Mouse (Mus musculus): ENCODE measurements around the gene Gm20388. TPM values are rescaled to one million over a fixed set of nuclear protein-coding genes. Genes with fewer than 3 reads are reported as not detected.
A peak's percentile ranks its signal among the peaks of the same experiment; 100 is the strongest.

Gm20388 gene
- total RNA-seq, 1 experiment, result 27.0 TPM

GRCm38 (mm10) chr8:122475580-122476320 is 2565.1 kb downstream of the Gm20388 start, which contains the start of the genes Rnf166 and Ctu2:
Gene Rnf166, minus strand, starts transcription at chr8:122476064.
Gene Ctu2, plus strand, starts transcription at chr8:122476143.
- H3K4me1 ChIP-seq (ENCODE audit: control insufficient read depth in 2 of 2, insufficient read depth in 2 of 2, low read length in 2 of 2, poor library complexity in 1 of 2), result peaks cover 0 to 9% of the 10 kb centered on the region in 2 experiments; a peak in 1 of 4 replicates
- peak within 1 kb of the TSS; percentile 85 for H3K9ac ChIP-seq (ENCODE audit: insufficient read depth, low read depth, low read length, poor library complexity, severe bottlenecking)
- peak within 1 kb of the TSS; percentile 85 to 92 for H3K4me3 ChIP-seq (ENCODE audit: insufficient read depth in 1 of 2, low read depth in 1 of 2, low read length in 2 of 2, poor library complexity in 1 of 2, severe bottlenecking in 1 of 2)
- H3K27ac ChIP-seq (ENCODE audit: insufficient read depth, low read depth, low read length, poor library complexity, severe bottlenecking), result no peak within 1 kb of the TSS
- no peaks in the 10 kb centered on the region for H3K9me3 ChIP-seq (ENCODE audit: control insufficient read depth, insufficient read depth, low read depth, low read length)
- no peak for TF ChIP-seq MAFK (IDR thresholded peaks at IDR 0.05; ENCODE audit: insufficient read depth, low read depth, low read length)
- peak; percentile 86 for TF ChIP-seq HCFC1 (IDR thresholded peaks at IDR 0.05; ENCODE audit: borderline replicate concordance, insufficient read depth, low read length)
- no peak for TF ChIP-seq ZNF384 (IDR thresholded peaks at IDR 0.05; ENCODE audit: low read depth, low read length)
- TF ChIP-seq CHD2 (IDR thresholded peaks at IDR 0.05; ENCODE audit: low read depth, low read length), result no peak
- TF ChIP-seq ZC3H11A (IDR thresholded peaks at IDR 0.05; ENCODE audit: borderline replicate concordance, low read depth, low read length), result peak; percentile 36; the same call in 1 of the 2 replicates
- in situ Hi-C loops (cut with MboI; ENCODE audit: low sequenced_read_pairs in 2 of 2, unreplicated experiment in 2 of 2), result no loop called here
- peak; percentile 78 for DNase-seq (ENCODE audit: low read depth, low spot score)
- peaks cover 26% of the 10 kb centered on the region for H3K36me3 ChIP-seq (ENCODE audit: control insufficient read depth, insufficient read depth, low read length, poor library complexity, severe bottlenecking)

- H3K9ac ChIP-seq (ENCODE audit: insufficient read depth, low read depth, low read length, poor library complexity, severe bottlenecking), result no peak overlapping the region
- peaks cover 88% of the 10 kb centered on the region for H3K36me3 ChIP-seq (ENCODE audit: control insufficient read depth, insufficient read depth, low read length, poor library complexity, severe bottlenecking)
- TF ChIP-seq HCFC1 (IDR thresholded peaks at IDR 0.05; ENCODE audit: borderline replicate concordance, insufficient read depth, low read length), result no peak
- no peak for TF ChIP-seq ZC3H11A (IDR thresholded peaks at IDR 0.05; ENCODE audit: borderline replicate concordance, low read depth, low read length)
- TF ChIP-seq MAFK (IDR thresholded peaks at IDR 0.05; ENCODE audit: insufficient read depth, low read depth, low read length), result no peak
- TF ChIP-seq ZNF384 (IDR thresholded peaks at IDR 0.05; ENCODE audit: low read depth, low read length), result no peak
- TF ChIP-seq CHD2 (IDR thresholded peaks at IDR 0.05; ENCODE audit: low read depth, low read length), result no peak
- in situ Hi-C loops (cut with MboI; ENCODE audit: low sequenced_read_pairs in 2 of 2, unreplicated experiment in 2 of 2), result no loop called here
- no peaks in the 10 kb centered on the region for H3K4me1 ChIP-seq (ENCODE audit: control insufficient read depth in 2 of 2, insufficient read depth in 2 of 2, low read length in 2 of 2, poor library complexity in 1 of 2)
- H3K4me3 ChIP-seq (ENCODE audit: insufficient read depth in 1 of 2, low read depth in 1 of 2, low read length in 2 of 2, poor library complexity in 1 of 2, severe bottlenecking in 1 of 2), result no peak overlapping the region
- no peak overlapping the region for H3K27ac ChIP-seq (ENCODE audit: insufficient read depth, low read depth, low read length, poor library complexity, severe bottlenecking)
- H3K9me3 ChIP-seq (ENCODE audit: control insufficient read depth, insufficient read depth, low read depth, low read length), result no peaks in the 10 kb centered on the region
- DNase-seq (ENCODE audit: low read depth, low spot score), result no peak
Measured at GRCm38 (mm10) chr8:122482448-122482847, 2571.8 kb downstream of the Gm20388 start.

- no peaks in the 10 kb centered on the region for H3K9me3 ChIP-seq (ENCODE audit: control insufficient read depth, insufficient read depth, low read depth, low read length)
- TF ChIP-seq ZC3H11A (IDR thresholded peaks at IDR 0.05; ENCODE audit: borderline replicate concordance, low read depth, low read length) (no peak), HCFC1 (IDR thresholded peaks at IDR 0.05; ENCODE audit: borderline replicate concordance, insufficient read depth, low read length) (no peak), MAFK (IDR thresholded peaks at IDR 0.05; ENCODE audit: insufficient read depth, low read depth, low read length) (no peak), ZNF384 (IDR thresholded peaks at IDR 0.05; ENCODE audit: low read depth, low read length) (no peak), CHD2 (IDR thresholded peaks at IDR 0.05; ENCODE audit: low read depth, low read length) (no peak)
- H3K27ac ChIP-seq (ENCODE audit: insufficient read depth, low read depth, low read length, poor library complexity, severe bottlenecking), result no peak overlapping the region
- no peak overlapping the region for H3K9ac ChIP-seq (ENCODE audit: insufficient read depth, low read depth, low read length, poor library complexity, severe bottlenecking)
- peaks cover 97% of the 10 kb centered on the region for H3K36me3 ChIP-seq (ENCODE audit: control insufficient read depth, insufficient read depth, low read length, poor library complexity, severe bottlenecking)
- in situ Hi-C loops (cut with MboI; ENCODE audit: low sequenced_read_pairs in 2 of 2, unreplicated experiment in 2 of 2), result no loop called here
- no peaks in the 10 kb centered on the region for H3K4me1 ChIP-seq (ENCODE audit: control insufficient read depth in 2 of 2, insufficient read depth in 2 of 2, low read length in 2 of 2, poor library complexity in 1 of 2)
- H3K4me3 ChIP-seq (ENCODE audit: insufficient read depth in 1 of 2, low read depth in 1 of 2, low read length in 2 of 2, poor library complexity in 1 of 2, severe bottlenecking in 1 of 2), result no peak overlapping the region
- DNase-seq (ENCODE audit: low read depth, low spot score), result no peak
Measured at GRCm38 (mm10) chr8:122483877-122484276, 2573.2 kb downstream of the Gm20388 start.

GRCm38 (mm10) chr8:122484831-122485230 is 2574.2 kb downstream of the Gm20388 start:
- no peaks in the 10 kb centered on the region for H3K4me1 ChIP-seq (ENCODE audit: control insufficient read depth in 2 of 2, insufficient read depth in 2 of 2, low read length in 2 of 2, poor library complexity in 1 of 2)
- in situ Hi-C loops (cut with MboI; ENCODE audit: low sequenced_read_pairs in 2 of 2, unreplicated experiment in 2 of 2), result no loop called here
- TF ChIP-seq HCFC1 (IDR thresholded peaks at IDR 0.05; ENCODE audit: borderline replicate concordance, insufficient read depth, low read length) (no peak), ZC3H11A (IDR thresholded peaks at IDR 0.05; ENCODE audit: borderline replicate concordance, low read depth, low read length) (no peak), MAFK (IDR thresholded peaks at IDR 0.05; ENCODE audit: insufficient read depth, low read depth, low read length) (no peak), CHD2 (IDR thresholded peaks at IDR 0.05; ENCODE audit: low read depth, low read length) (no peak), ZNF384 (IDR thresholded peaks at IDR 0.05; ENCODE audit: low read depth, low read length) (no peak)
- H3K4me3 ChIP-seq (ENCODE audit: insufficient read depth in 1 of 2, low read depth in 1 of 2, low read length in 2 of 2, poor library complexity in 1 of 2, severe bottlenecking in 1 of 2), result no peak overlapping the region
- no peaks in the 10 kb centered on the region for H3K9me3 ChIP-seq (ENCODE audit: control insufficient read depth, insufficient read depth, low read depth, low read length)
- no peak for DNase-seq (ENCODE audit: low read depth, low spot score)
- no peak overlapping the region for H3K9ac ChIP-seq (ENCODE audit: insufficient read depth, low read depth, low read length, poor library complexity, severe bottlenecking)
- no peak overlapping the region for H3K27ac ChIP-seq (ENCODE audit: insufficient read depth, low read depth, low read length, poor library complexity, severe bottlenecking)
- H3K36me3 ChIP-seq (ENCODE audit: control insufficient read depth, insufficient read depth, low read length, poor library complexity, severe bottlenecking), result peaks cover 96% of the 10 kb centered on the region
